Mouse (Mus musculus) myocyte (in vitro differentiated cells): ENCODE data around the gene Scn3b. TPM values are rescaled to one million over a fixed set of nuclear protein-coding genes. Genes with fewer than 3 reads are reported as not detected.

ENCODE experiments used
- H3K27me3 ChIP-seq: one replicate; pipeline ENCODE4 v1.6.1; 2011; ENCODE audit not compliant: control insufficient read depth, insufficient read depth, insufficient read length
- H3K36me3 ChIP-seq: one replicate; pipeline ENCODE4 v1.6.1; 2011; ENCODE audit not compliant: control insufficient read depth, insufficient read depth
- H3K4me2 ChIP-seq: one replicate; pipeline ENCODE4 v1.6.1; 2011; ENCODE audit warnings: low read depth, control low read depth
- H3K4me3 ChIP-seq: one replicate; pipeline ENCODE4 v1.5.1; 2011; ENCODE audit warnings: mild to moderate bottlenecking, control low read depth, moderate library complexity
- H3K79me2 ChIP-seq: one replicate; pipeline ENCODE4 v1.6.1; 2011; ENCODE audit not compliant: control insufficient read depth, insufficient read depth
- H3ac ChIP-seq: one replicate; pipeline ENCODE4 v1.6.1; 2011; ENCODE audit not compliant: control insufficient read depth, insufficient read length
- CEBPB ChIP-seq: IDR thresholded peaks from 2 replicates; pipeline ENCODE4 v1.6.1; 2011; ENCODE audit warnings: mild to moderate bottlenecking, moderate library complexity; ENCODE audit not compliant: poor library complexity, insufficient read depth, severe bottlenecking
- E2F4 ChIP-seq: IDR thresholded peaks from one replicate; pipeline ENCODE4 v1.6.1; 2011; ENCODE audit warnings: mild to moderate bottlenecking, control low read depth, moderate library complexity; ENCODE audit not compliant: insufficient read depth
- MAX ChIP-seq: IDR thresholded peaks from one replicate; pipeline ENCODE4 v1.6.1; 2011; ENCODE audit warnings: low read depth, mild to moderate bottlenecking, control low read depth
- MYOD1 ChIP-seq, 3 experiments: IDR thresholded peaks; one replicate each; pipeline ENCODE4 v1.6.1; 2011; ENCODE audit warnings: control low read depth in 2 of 3, low read depth in 2 of 3, mild to moderate bottlenecking in 2 of 3, moderate library complexity in 1 of 3; ENCODE audit not compliant: insufficient read length in 2 of 3, control insufficient read depth in 1 of 3
- MYOG ChIP-seq, 3 experiments: IDR thresholded peaks; one replicate each; pipeline ENCODE4 v1.6.1; 2011; ENCODE audit warnings: control low read depth in 2 of 3, low read depth in 2 of 3, mild to moderate bottlenecking in 2 of 3; ENCODE audit not compliant: insufficient read length in 2 of 3, control insufficient read depth in 1 of 3, insufficient read depth in 1 of 3
- POLR2A ChIP-seq: IDR thresholded peaks from one replicate; pipeline ENCODE4 v1.6.1; 2011; ENCODE audit warnings: low read depth, mild to moderate bottlenecking, control low read depth, moderate library complexity; ENCODE audit not compliant: insufficient read length
- POLR2AphosphoS2 ChIP-seq: IDR thresholded peaks from one replicate; pipeline ENCODE4 v1.6.1; 2011; ENCODE audit warnings: low read depth, control low read depth; ENCODE audit not compliant: insufficient read length
- REST ChIP-seq: IDR thresholded peaks from one replicate; pipeline ENCODE4 v1.6.1; 2011; ENCODE audit warnings: mild to moderate bottlenecking, control low read depth, moderate library complexity; ENCODE audit not compliant: insufficient read depth, insufficient read length
- SRF ChIP-seq: IDR thresholded peaks from one replicate; pipeline ENCODE4 v1.6.1; 2011; ENCODE audit warnings: low read depth; ENCODE audit not compliant: control insufficient read depth, insufficient read length
- TCF12 ChIP-seq: IDR thresholded peaks from one replicate; pipeline ENCODE4 v1.6.1; 2011; ENCODE audit warnings: mild to moderate bottlenecking, control low read depth; ENCODE audit not compliant: poor library complexity, insufficient read depth, severe bottlenecking
- TCF3 ChIP-seq: IDR thresholded peaks from one replicate; pipeline ENCODE4 v1.6.1; 2011; ENCODE audit warnings: low read depth, control low read depth; ENCODE audit not compliant: insufficient read length
- USF1 ChIP-seq: IDR thresholded peaks from one replicate; pipeline ENCODE4 v1.6.1; 2011; ENCODE audit warnings: low read depth, mild to moderate bottlenecking, control low read depth, moderate library complexity
- polyA plus RNA-seq: library from polyadenylated mRNA; unstranded; fragments of >200 nt; fragmentation: generic; extraction: Trizol; gene quantifications from one replicate; pipeline ENCODE4 v1.2.1, GENCODE M21; 2012; ENCODE audit warnings: missing spikeins

Gene Scn3b
- polyA plus RNA-seq, 1 experiment, result 0.38 TPM

DNA sequence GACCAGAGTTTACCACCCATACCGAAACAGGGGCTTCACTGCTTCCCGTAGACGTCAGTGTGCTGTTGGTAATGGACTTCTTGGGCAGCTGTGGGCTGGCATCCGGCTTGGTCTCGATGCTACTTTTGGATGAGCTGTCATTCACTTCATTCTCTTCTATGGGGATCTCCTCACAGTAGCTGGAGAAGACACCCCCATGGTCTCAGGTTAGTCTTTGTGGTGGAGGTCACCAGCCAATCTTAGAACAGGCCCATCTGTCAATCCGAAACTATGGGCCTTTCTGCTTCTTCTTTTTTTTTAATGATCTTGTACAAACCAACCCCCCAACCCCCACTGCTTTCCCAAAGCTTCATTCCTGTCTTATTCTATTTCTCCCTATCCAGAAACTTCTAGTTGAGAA is 40.9 kb downstream of the Scn3b start:
- no peak overlapping the region for H3K4me3 ChIP-seq
- no peaks in the 10 kb centered on the region for H3K79me2 ChIP-seq
- TF ChIP-seq POLR2AphosphoS2 (no peak), POLR2A (no peak), MYOG (IDR thresholded peaks at IDR 0.05; ENCODE audit: control insufficient read depth in 1 of 3, insufficient read depth in 1 of 3, insufficient read length in 2 of 3, low read depth in 2 of 3) (no peak)
- H3ac ChIP-seq, result no peak overlapping the region
- peaks cover 77% of the 10 kb centered on the region for H3K36me3 ChIP-seq
- no peak overlapping the region for H3K4me2 ChIP-seq
- no peaks in the 10 kb centered on the region for H3K27me3 ChIP-seq

DNA sequence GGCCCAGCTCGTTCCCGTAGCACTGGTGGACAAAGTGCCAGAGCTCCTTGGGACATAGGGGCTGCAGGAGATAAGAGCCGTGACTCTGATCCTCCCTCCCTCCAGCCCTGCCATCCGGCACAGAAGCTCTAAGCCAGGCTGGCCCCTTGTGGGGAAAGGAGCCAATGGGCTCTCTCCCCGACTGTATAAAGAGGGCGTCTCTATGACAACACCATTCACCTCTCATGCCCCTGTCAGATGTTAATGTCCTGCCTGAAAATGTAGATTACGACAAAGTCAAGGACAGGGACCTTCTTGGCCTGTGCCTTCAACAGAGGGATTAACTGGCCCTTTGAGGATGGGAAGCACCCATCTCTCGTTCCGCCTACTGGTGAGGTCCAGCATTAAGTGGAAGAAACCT is 42.8 kb downstream of the Scn3b start:
- Histone ChIP-seq H3K27me3 (no peaks in the 10 kb centered on the region), H3K4me3 (no peak overlapping the region), H3K4me2 (no peak overlapping the region), H3K79me2 (no peaks in the 10 kb centered on the region), H3K36me3 (peaks cover 80% of the 10 kb centered on the region), H3ac (no peak overlapping the region)
- no peak for TF ChIP-seq POLR2A
- TF ChIP-seq MAX, result no peak
- no peak for TF ChIP-seq USF1
- no peak for TF ChIP-seq MYOD1 (IDR thresholded peaks at IDR 0.05; ENCODE audit: control insufficient read depth in 1 of 3, insufficient read length in 2 of 3, low read depth in 2 of 3)
- TF ChIP-seq POLR2AphosphoS2, result no peak
- no peak for TF ChIP-seq MYOG (IDR thresholded peaks at IDR 0.05; ENCODE audit: control insufficient read depth in 1 of 3, insufficient read depth in 1 of 3, insufficient read length in 2 of 3, low read depth in 2 of 3)
- TF ChIP-seq TCF12, result no peak
- no peak for TF ChIP-seq SRF
- TF ChIP-seq REST, result no peak
- TF ChIP-seq CEBPB, result no peak
- TF ChIP-seq E2F4, result no peak
- TF ChIP-seq TCF3, result no peak

DNA sequence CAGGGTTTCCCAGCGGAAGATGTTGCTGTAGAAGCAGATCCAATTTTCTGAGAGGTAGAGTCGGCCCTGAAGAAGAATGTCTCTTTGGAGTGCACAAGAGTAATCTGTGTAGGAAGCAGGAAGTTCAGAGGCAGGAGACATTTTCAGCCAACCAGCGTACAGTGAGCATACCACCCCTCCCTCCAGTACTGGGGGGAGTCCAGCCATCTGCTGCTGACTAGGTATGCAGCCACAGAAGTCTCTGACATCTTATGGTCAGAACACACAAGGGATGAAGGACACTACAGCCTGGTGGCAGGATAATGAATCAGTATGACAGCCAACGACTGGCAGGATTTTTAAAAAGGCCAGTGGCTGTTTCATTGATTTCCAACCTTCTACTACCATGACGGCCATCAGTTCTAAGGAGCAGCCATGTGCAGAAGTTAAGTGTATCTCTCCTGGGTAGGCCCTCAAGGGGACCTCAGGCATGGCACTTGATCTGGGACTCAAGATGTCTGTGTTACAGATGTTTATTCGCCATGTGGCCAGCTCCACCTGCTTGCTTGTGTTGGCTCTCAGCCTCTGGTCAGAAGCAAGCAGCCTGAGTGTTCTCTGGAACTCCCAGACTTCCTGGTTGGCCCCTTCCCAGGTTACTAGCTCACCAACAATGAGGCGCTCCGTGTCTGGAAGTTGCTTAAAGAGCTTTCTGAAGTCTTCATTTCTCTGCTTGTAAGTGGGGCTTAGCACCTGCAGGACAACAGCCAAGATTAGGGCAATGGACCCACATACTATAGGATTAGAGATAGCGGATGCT is 48.0 kb downstream of the Scn3b start:
- Histone ChIP-seq H3K79me2 (peaks cover 28% of the 10 kb centered on the region), H3K36me3 (peaks cover 37% of the 10 kb centered on the region), H3K4me3 (no peak overlapping the region), H3K27me3 (no peaks in the 10 kb centered on the region), H3ac (no peak overlapping the region), H3K4me2 (peak overlapping the region; percentile 91)
- TF ChIP-seq POLR2A (no peak), CEBPB (no peak), TCF12 (no peak), MAX (no peak), SRF (no peak), POLR2AphosphoS2 (no peak), E2F4 (no peak), REST (no peak), TCF3 (no peak), MYOD1 (IDR thresholded peaks at IDR 0.05; ENCODE audit: control insufficient read depth in 1 of 3, insufficient read length in 2 of 3, low read depth in 2 of 3) (no peak)

GRCm38 (mm10) chr9:40317735-40318134 is 48.7 kb downstream of the Scn3b start:
- H3K4me3 ChIP-seq, result peak overlapping the region; percentile 84

DNA sequence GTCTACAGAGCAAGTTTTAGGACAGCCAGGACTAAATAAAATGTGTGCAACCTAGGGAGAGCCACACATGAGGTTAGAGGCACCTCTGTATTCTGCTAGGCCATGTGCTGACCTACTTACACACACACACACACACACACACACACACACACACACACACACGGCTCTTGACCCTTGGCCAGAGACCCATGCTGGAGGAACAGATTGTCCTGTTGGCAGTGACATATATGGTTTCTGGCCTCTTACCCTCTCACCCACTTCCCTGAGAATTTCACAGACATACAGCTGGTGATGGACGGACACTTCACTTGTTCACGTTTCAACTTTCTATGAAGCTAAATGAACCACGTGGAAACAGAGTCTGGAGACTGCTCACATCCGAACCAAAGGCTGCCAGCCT is 49.8 kb downstream of the Scn3b start:
- Histone ChIP-seq H3K79me2 (peaks cover 28% of the 10 kb centered on the region), H3K4me3 (peak overlapping the region; percentile 84), H3ac (no peak overlapping the region), H3K36me3 (peaks cover 29% of the 10 kb centered on the region), H3K27me3 (no peaks in the 10 kb centered on the region), H3K4me2 (peak overlapping the region; percentile 91)
- TF ChIP-seq MYOD1 (IDR thresholded peaks at IDR 0.05; ENCODE audit: control insufficient read depth in 1 of 3, insufficient read length in 2 of 3, low read depth in 2 of 3) (no peak), E2F4 (no peak), USF1 (no peak), POLR2AphosphoS2 (no peak), CEBPB (no peak), POLR2A (no peak), MAX (no peak), MYOG (IDR thresholded peaks at IDR 0.05; ENCODE audit: control insufficient read depth in 1 of 3, insufficient read depth in 1 of 3, insufficient read length in 2 of 3, low read depth in 2 of 3) (no peak), TCF12 (no peak), REST (no peak), TCF3 (no peak), SRF (no peak)

More at GRCm38 (mm10) chr9:40317735-40318134, 48.7 kb downstream of the Scn3b start:
- Histone ChIP-seq H3K79me2 (peaks cover 28% of the 10 kb centered on the region), H3ac (no peak overlapping the region), H3K36me3 (peaks cover 33% of the 10 kb centered on the region), H3K4me2 (peak overlapping the region; percentile 91), H3K27me3 (no peaks in the 10 kb centered on the region)
- TF ChIP-seq CEBPB, result no peak
- peak; percentile 18 for TF ChIP-seq POLR2AphosphoS2
